Mouse (Mus musculus) regulatory T cell (primary cell): Measurements from ENCODE around the gene Srcin1.

Experiments used
- in situ Hi-C: fragments of 300-600 bp; cut with MboI, MseI; formaldehyde crosslinking; loops from one replicate; pipeline ENCODE4 v1.15.1; 2025; ENCODE audit warnings: high pct_unique_total_duplicates

Srcin1 gene

GRCm38 (mm10) chr11:97509715-97510485 lies 66.1 kb downstream of the Srcin1 start:
- in situ Hi-C loops, result loop anchor here (10.0 kb wide), 1 partner anchor 1065 kb away; no protein-coding TSS in a partner anchor

- in situ Hi-C loops, result no loop called here
Observed at GRCm38 (mm10) chr11:97509058-97509457, 66.9 kb downstream of the Srcin1 start.

- in situ Hi-C loops, result no loop called here
Observed at GRCm38 (mm10) chr11:97508198-97508597, 67.8 kb downstream of the Srcin1 start.

- in situ Hi-C loops, result no loop called here
Observed at GRCm38 (mm10) chr11:97506331-97506730, 69.7 kb downstream of the Srcin1 start.

- in situ Hi-C loops, result no loop called here
Observed at GRCm38 (mm10) chr11:97505784-97506183, 70.2 kb downstream of the Srcin1 start.

- in situ Hi-C loops, result no loop called here
Observed at GRCm38 (mm10) chr11:97502846-97503245, 73.1 kb downstream of the Srcin1 start.

- in situ Hi-C loops, result no loop called here
Observed at GRCm38 (mm10) chr11:97502383-97502782, 73.6 kb downstream of the Srcin1 start.

GRCm38 (mm10) chr11:97500720-97501448 lies 75.1 kb downstream of the Srcin1 start:
- in situ Hi-C loops, result no loop called here

GRCm38 (mm10) chr11:97499865-97500719 lies 75.9 kb downstream of the Srcin1 start, which contains the start of gene 4933428G20Rik:
TSS of gene 4933428G20Rik (minus strand) at chr11:97500340.
- in situ Hi-C loops, result no loop called here

- in situ Hi-C loops, result no loop called here
Observed at GRCm38 (mm10) chr11:97497543-97497942, 78.4 kb downstream of the Srcin1 start.

- in situ Hi-C loops, result no loop called here
Observed at GRCm38 (mm10) chr11:97492836-97493235, 83.2 kb downstream of the Srcin1 start.

- in situ Hi-C loops, result no loop called here
Observed at GRCm38 (mm10) chr11:97491640-97492039, 84.3 kb downstream of the Srcin1 start.

GRCm38 (mm10) chr11:97489589-97490324 lies 86.2 kb downstream of the Srcin1 start:
- in situ Hi-C loops, result loop anchor here (5.0 kb wide), 1 partner anchor 123 kb away; no protein-coding TSS in a partner anchor

- in situ Hi-C loops, result loop anchor here (5.0 kb wide), 1 partner anchor 125 kb away; no protein-coding TSS in a partner anchor
Observed at GRCm38 (mm10) chr11:97487656-97488055, 88.3 kb downstream of the Srcin1 start.

GRCm38 (mm10) chr11:97485661-97486060 lies 90.3 kb downstream of the Srcin1 start:
- in situ Hi-C loops, result loop anchor here (5.0 kb wide), 1 partner anchor 127 kb away; no protein-coding TSS in a partner anchor

- in situ Hi-C loops, result no loop called here
Observed at GRCm38 (mm10) chr11:97479824-97480223, 96.2 kb downstream of the Srcin1 start.

- in situ Hi-C loops, result no loop called here
Observed at GRCm38 (mm10) chr11:97479085-97479484, 96.9 kb downstream of the Srcin1 start.

GRCm38 (mm10) chr11:97478345-97478744 lies 97.6 kb downstream of the Srcin1 start:
- in situ Hi-C loops, result no loop called here

GRCm38 (mm10) chr11:97477431-97477830 lies 98.6 kb downstream of the Srcin1 start:
- in situ Hi-C loops, result no loop called here

GRCm38 (mm10) chr11:97476334-97477095 lies 99.5 kb downstream of the Srcin1 start:
- in situ Hi-C loops, result no loop called here
